Mouse (Mus musculus): ENCODE measurements around the gene Cyld. TPM values are rescaled to one million over a fixed set of nuclear protein-coding genes. Genes with fewer than 3 reads are reported as not detected.
"Not testable (repeated sequence)": the region's sequence is repeated elsewhere in the genome, so short reads cannot be mapped to it uniquely, and the experiment has no call there.

The Cyld gene
- total RNA-seq, 2 experiments from 2014 or later, result 13.4 to 13.7 TPM

GRCm38 (mm10) chr8:88689151-88689550 lies 7.7 kb upstream of the Cyld start:
- DNase-seq, result no peak

- DNase-seq, result no peak
These were observed 6.9 kb upstream of the Cyld start for GRCm38 (mm10) chr8:88689891-88690290.

GRCm38 (mm10) chr8:88691342-88691948 lies 5.4 kb upstream of the Cyld start:
- no peak for DNase-seq

GRCm38 (mm10) chr8:88691961-88692360 lies 4.9 kb upstream of the Cyld start:
- DNase-seq, result no peak

GRCm38 (mm10) chr8:88692866-88693265 lies 4.0 kb upstream of the Cyld start:
- no peak for DNase-seq

GRCm38 (mm10) chr8:88693376-88693775 lies 3.5 kb upstream of the Cyld start:
- DNase-seq, result no peak

- peak; percentile 25 for DNase-seq
These were observed 2.5 kb upstream of the Cyld start for GRCm38 (mm10) chr8:88694291-88694690.

- no peak for DNase-seq
These were observed 600 bp upstream of the Cyld start for GRCm38 (mm10) chr8:88696228-88696627.

GRCm38 (mm10) chr8:88697642-88698031 lies 809 bp downstream of the Cyld start:
- DNase-seq, result no peak

GRCm38 (mm10) chr8:88698048-88698447 lies 1.2 kb downstream of the Cyld start:
- DNase-seq, result no peak

- DNase-seq, result no peak
These were observed 4.8 kb downstream of the Cyld start for GRCm38 (mm10) chr8:88701611-88702010.

- DNase-seq, result no peak
These were observed 6.0 kb downstream of the Cyld start for GRCm38 (mm10) chr8:88702816-88703215.

GRCm38 (mm10) chr8:88723256-88723963 lies 26.6 kb downstream of the Cyld start:
- DNase-seq, result no peak

- peak; percentile 55 for DNase-seq
These were observed 58.5 kb downstream of the Cyld start for GRCm38 (mm10) chr8:88755175-88755791.

- DNase-seq, result no peak
These were observed 65.2 kb downstream of the Cyld start for GRCm38 (mm10) chr8:88761980-88762379.

- DNase-seq, result no peak
These were observed 74.4 kb downstream of the Cyld start for GRCm38 (mm10) chr8:88771241-88771640.

- no peak for DNase-seq
These were observed 77.9 kb downstream of the Cyld start for GRCm38 (mm10) chr8:88774593-88775297.

- no peak for DNase-seq
These were observed 78.4 kb downstream of the Cyld start for GRCm38 (mm10) chr8:88775298-88775646.

GRCm38 (mm10) chr8:88780142-88780541 lies 83.3 kb downstream of the Cyld start:
- no peak for DNase-seq

GRCm38 (mm10) chr8:88781283-88781682 lies 84.5 kb downstream of the Cyld start:
- DNase-seq, result no peak

GRCm38 (mm10) chr8:88783722-88784121 lies 86.9 kb downstream of the Cyld start:
- no peak for DNase-seq

GRCm38 (mm10) chr8:88788335-88788734 lies 91.5 kb downstream of the Cyld start:
- DNase-seq, result not testable (repeated sequence)
